Mouse (Mus musculus): ENCODE measurements at regions not wholly inside any gene's neighbourhood (a gene's known extent, or its start where the extent isn't known, plus 50 kb on each side); places are given as distances from the start of the nearest gene placed in this dataset.

- 74% methylated on average over 1 of the region's 1 CpGs for WGBS
- no peaks in the 10 kb centered on the region for H3K36me3 ChIP-seq (replicated peaks)
- no peak overlapping the region for H3K4me3 ChIP-seq
- no peaks in the 10 kb centered on the region for H3K4me1 ChIP-seq
- H3K27me3 ChIP-seq (ENCODE audit: poor library complexity, severe bottlenecking), result no peaks in the 10 kb centered on the region
- H3K27ac ChIP-seq, result no peak overlapping the region
- no peak for DNase-seq (ENCODE audit: extremely low spot score, low spot score)
- no peaks in the 10 kb centered on the region for H3K9me3 ChIP-seq
Measured at GRCm38 (mm10) chr2:48172626-48173025, 641.3 kb upstream of the Acvr2a start.

GRCm38 (mm10) chr2:48186161-48186560 is 627.7 kb upstream of the Acvr2a start:
- Histone ChIP-seq H3K4me1 (no peaks in the 10 kb centered on the region), H3K4me3 (no peak overlapping the region), H3K27me3 (ENCODE audit: poor library complexity, severe bottlenecking) (no peaks in the 10 kb centered on the region), H3K27ac (no peak overlapping the region), H3K9me3 (no peaks in the 10 kb centered on the region), H3K36me3 (replicated peaks) (no peaks in the 10 kb centered on the region)
- WGBS, result 94% methylated on average over 1 of the region's 1 CpGs
- no peak for DNase-seq (ENCODE audit: extremely low spot score, low spot score)

GRCm38 (mm10) chr2:48186609-48187008 is 627.3 kb upstream of the Acvr2a start:
- Histone ChIP-seq H3K9me3 (no peaks in the 10 kb centered on the region), H3K4me3 (no peak overlapping the region), H3K27ac (no peak overlapping the region), H3K36me3 (replicated peaks) (no peaks in the 10 kb centered on the region), H3K4me1 (no peaks in the 10 kb centered on the region), H3K27me3 (ENCODE audit: poor library complexity, severe bottlenecking) (no peaks in the 10 kb centered on the region)
- no peak for DNase-seq (ENCODE audit: extremely low spot score, low spot score)
- 84% methylated on average over 2 of the region's 2 CpGs for WGBS

- H3K27me3 ChIP-seq (ENCODE audit: poor library complexity, severe bottlenecking), result no peaks in the 10 kb centered on the region
- no peaks in the 10 kb centered on the region for H3K36me3 ChIP-seq (replicated peaks)
- H3K4me1 ChIP-seq, result no peaks in the 10 kb centered on the region
- no peak overlapping the region for H3K27ac ChIP-seq
- DNase-seq (ENCODE audit: extremely low spot score, low spot score), result no peak
- WGBS, result 82% methylated on average over 1 of the region's 1 CpGs
- no peaks in the 10 kb centered on the region for H3K9me3 ChIP-seq
- no peak overlapping the region for H3K4me3 ChIP-seq
Measured at GRCm38 (mm10) chr2:48211804-48212203, 602.1 kb upstream of the Acvr2a start.

GRCm38 (mm10) chr2:48220771-48221170 is 593.1 kb upstream of the Acvr2a start:
- no peaks in the 10 kb centered on the region for H3K9me3 ChIP-seq
- no peaks in the 10 kb centered on the region for H3K27me3 ChIP-seq (ENCODE audit: poor library complexity, severe bottlenecking)
- DNase-seq (ENCODE audit: extremely low spot score, low spot score), result no peak
- H3K4me3 ChIP-seq, result no peak overlapping the region
- no peaks in the 10 kb centered on the region for H3K36me3 ChIP-seq (replicated peaks)
- no peak overlapping the region for H3K27ac ChIP-seq
- WGBS, result 91% methylated on average over 3 of the region's 3 CpGs
- H3K4me1 ChIP-seq, result no peaks in the 10 kb centered on the region

- WGBS, result 86% methylated on average over 2 of the region's 2 CpGs
- no peaks in the 10 kb centered on the region for H3K9me3 ChIP-seq
- no peaks in the 10 kb centered on the region for H3K27me3 ChIP-seq (ENCODE audit: poor library complexity, severe bottlenecking)
- DNase-seq (ENCODE audit: extremely low spot score, low spot score), result no peak
- no peak overlapping the region for H3K4me3 ChIP-seq
- no peak overlapping the region for H3K27ac ChIP-seq
- no peaks in the 10 kb centered on the region for H3K4me1 ChIP-seq
- no peaks in the 10 kb centered on the region for H3K36me3 ChIP-seq (replicated peaks)
Measured at GRCm38 (mm10) chr2:48223084-48223799, 590.7 kb upstream of the Acvr2a start.

GRCm38 (mm10) chr2:48250174-48250573 is 563.7 kb upstream of the Acvr2a start:
- no peak overlapping the region for H3K4me3 ChIP-seq
- H3K9me3 ChIP-seq, result no peaks in the 10 kb centered on the region
- H3K27ac ChIP-seq, result no peak overlapping the region
- no peaks in the 10 kb centered on the region for H3K27me3 ChIP-seq (ENCODE audit: poor library complexity, severe bottlenecking)
- H3K4me1 ChIP-seq, result no peaks in the 10 kb centered on the region
- WGBS, result 84% methylated on average over 4 of the region's 4 CpGs
- no peak for DNase-seq (ENCODE audit: extremely low spot score, low spot score)
- H3K36me3 ChIP-seq (replicated peaks), result no peaks in the 10 kb centered on the region

GRCm38 (mm10) chr2:48260299-48260698 is 553.6 kb upstream of the Acvr2a start:
- Histone ChIP-seq H3K9me3 (no peaks in the 10 kb centered on the region), H3K4me1 (no peaks in the 10 kb centered on the region), H3K4me3 (no peak overlapping the region), H3K27me3 (ENCODE audit: poor library complexity, severe bottlenecking) (no peaks in the 10 kb centered on the region), H3K36me3 (replicated peaks) (no peaks in the 10 kb centered on the region), H3K27ac (no peak overlapping the region)
- no peak for DNase-seq (ENCODE audit: extremely low spot score, low spot score)
- 81% methylated on average over 2 of the region's 2 CpGs for WGBS

All from forebrain, embryonic 10.5 days (tissue).